Mouse (Mus musculus): ENCODE measurements around the gene Slc29a3. TPM values are rescaled to one million over a fixed set of nuclear protein-coding genes. Genes with fewer than 3 reads are reported as not detected.

Gene Slc29a3
- total RNA-seq, 2 experiments from 2014 or later: 13.0 to 13.2 TPM

DNA sequence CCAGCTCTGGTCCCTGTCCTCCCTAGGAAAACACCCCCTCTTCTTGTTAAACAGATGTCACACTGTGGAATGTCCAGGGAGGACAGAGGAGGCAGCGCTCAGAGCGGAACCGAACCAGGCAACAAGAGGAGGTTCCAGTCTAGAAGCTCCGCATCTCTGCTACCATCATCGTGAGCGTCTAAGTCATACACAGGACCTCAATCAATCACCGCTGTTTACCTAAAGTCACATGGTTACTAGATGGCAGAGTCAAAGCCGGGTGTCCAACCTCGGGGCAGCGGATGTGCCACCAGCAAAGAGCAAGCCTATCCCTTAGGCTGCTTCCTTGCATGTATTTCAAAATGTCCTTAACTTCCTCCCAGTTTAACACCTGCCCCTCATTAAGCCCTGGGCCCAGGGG is 39.8 kb upstream of the Slc29a3 start:
- no peak for DNase-seq (ENCODE audit: extremely low spot score in 1 of 2, low spot score in 2 of 2)
- intact Hi-C loops (cut with DNase I): no loop called here
- Histone ChIP-seq H3K4me3 (no peak overlapping the region), H3K27ac (no peak overlapping the region)
- no peak for TF ChIP-seq CTCF (IDR thresholded peaks at IDR 0.05)

DNA sequence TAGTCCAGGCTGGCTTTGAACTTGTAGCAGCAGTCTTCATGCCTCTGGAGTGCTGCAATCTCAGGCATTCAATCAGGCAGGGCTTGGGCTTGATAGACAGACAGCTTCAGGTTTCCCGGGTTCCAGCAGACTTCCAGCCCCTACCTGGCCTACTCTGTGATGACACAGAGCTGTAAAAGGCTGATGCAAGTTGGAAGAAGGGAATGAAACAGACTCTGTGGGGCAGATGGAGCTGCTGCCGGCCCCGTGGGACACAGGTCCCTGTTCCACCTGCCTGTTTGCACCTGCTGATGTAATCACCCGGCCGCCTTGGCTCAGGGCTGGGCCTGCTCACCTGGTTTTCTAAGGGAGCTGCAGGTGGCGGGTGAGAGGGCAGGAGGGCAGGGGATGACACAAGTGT is 38.3 kb upstream of the Slc29a3 start:
- intact Hi-C loops (cut with DNase I): no loop called here
- TF ChIP-seq CTCF (IDR thresholded peaks at IDR 0.05): no peak
- DNase-seq (ENCODE audit: extremely low spot score in 1 of 2, low spot score in 2 of 2): no peak
- Histone ChIP-seq H3K4me3 (no peak overlapping the region), H3K27ac (no peak overlapping the region)

DNA sequence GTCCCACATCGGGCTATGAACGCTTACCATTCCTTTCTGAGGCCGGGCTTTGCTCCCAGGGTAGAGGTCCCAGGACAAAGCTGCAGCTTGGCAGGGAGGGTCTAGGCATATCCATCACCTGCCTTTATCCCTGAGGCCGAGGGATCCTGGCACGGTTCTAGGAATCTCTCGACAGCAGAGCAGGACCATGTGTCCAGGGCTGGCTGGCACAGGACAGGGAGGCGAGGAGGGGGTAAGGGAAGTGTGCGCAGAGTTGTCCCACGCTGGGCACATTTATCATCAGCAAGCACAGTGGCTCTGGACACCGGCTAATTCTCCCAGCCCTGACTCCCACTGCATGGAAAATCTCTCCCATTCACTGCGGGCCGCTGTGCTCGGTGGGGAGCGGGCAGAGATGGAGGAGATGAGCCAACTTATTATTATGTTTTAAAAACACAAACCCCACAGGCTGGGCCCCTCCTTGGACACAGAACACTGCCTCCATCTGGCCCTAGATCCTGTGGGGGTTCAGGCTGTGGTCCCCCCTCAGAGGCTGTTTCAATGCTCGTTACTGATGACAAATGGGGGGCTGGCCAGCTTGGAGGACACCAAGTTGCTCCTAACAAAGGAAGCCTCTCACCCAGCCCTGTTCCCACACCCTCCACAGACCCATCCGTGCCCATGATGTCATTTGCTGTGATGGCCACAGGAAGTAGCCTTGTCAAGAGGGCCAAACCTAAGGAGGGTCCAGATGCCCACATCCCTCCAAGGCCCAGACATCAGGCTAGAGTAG is 34.9 kb upstream of the Slc29a3 start:
- intact Hi-C loops (cut with DNase I): no loop called here
- H3K4me3 ChIP-seq: no peak overlapping the region
- DNase-seq (ENCODE audit: extremely low spot score in 1 of 2, low spot score in 2 of 2): no peak
- H3K27ac ChIP-seq: no peak overlapping the region
- TF ChIP-seq CTCF (IDR thresholded peaks at IDR 0.05): no peak

DNA sequence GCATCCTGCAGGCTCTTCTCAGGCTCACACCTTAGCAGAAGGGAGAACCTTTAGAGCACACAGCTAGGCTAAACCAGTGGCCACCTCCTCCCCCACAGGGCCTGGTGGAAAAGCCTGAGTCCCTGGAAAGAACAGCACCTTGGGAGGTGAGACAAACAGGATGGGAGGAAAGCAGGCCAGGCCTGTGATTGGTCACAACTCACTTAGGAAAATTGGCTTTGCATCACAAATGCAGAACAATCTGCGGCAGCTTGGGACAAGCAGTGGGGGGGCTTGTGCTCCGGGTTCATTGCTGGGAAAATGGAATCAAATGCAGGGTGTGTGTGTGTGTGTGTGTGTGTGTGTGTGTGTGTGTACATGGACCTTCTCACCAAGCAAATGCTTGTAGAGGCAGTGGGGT is 31.0 kb upstream of the Slc29a3 start:
- intact Hi-C loops (cut with DNase I): no loop called here
- no peak for TF ChIP-seq CTCF (IDR thresholded peaks at IDR 0.05)

DNA sequence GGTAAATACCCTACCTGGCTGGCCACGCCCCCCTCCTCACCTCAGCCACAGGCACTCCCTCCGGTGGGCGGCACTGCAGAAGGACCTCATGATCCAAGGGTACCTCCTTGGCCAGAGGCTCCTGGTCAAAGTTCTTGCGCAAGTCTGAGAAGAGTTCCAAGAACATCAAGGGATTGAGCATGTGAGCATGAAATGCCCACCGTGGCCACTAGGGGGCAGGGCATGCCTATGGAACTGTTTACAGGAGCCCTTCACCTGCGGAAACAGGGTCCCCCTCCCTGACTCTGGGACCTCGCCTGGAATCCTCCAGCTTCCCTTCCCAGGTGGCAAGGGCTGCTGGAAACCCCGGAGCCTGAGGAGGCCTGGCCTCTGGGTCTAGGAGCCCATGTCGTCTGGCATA is 27.0 kb upstream of the Slc29a3 start:
- Histone ChIP-seq H3K4me3 (no peak overlapping the region), H3K27ac (no peak overlapping the region)
- peak; percentile 96 for TF ChIP-seq CTCF (IDR thresholded peaks at IDR 0.05)
- peak; percentile 66 to 76 for DNase-seq (ENCODE audit: extremely low spot score in 1 of 2, low spot score in 2 of 2)
- intact Hi-C loops (cut with DNase I): loop anchor here (1.0 kb wide), 4 partner anchors 52 to 289 kb away; partner anchors contain the start of gene Unc5b

More for the DNA sequence above, 31.0 kb upstream of the Slc29a3 start:
- DNase-seq (ENCODE audit: extremely low spot score in 1 of 2, low spot score in 2 of 2): no peak
- no peak overlapping the region for H3K4me3 ChIP-seq
- no peak overlapping the region for H3K27ac ChIP-seq

DNA sequence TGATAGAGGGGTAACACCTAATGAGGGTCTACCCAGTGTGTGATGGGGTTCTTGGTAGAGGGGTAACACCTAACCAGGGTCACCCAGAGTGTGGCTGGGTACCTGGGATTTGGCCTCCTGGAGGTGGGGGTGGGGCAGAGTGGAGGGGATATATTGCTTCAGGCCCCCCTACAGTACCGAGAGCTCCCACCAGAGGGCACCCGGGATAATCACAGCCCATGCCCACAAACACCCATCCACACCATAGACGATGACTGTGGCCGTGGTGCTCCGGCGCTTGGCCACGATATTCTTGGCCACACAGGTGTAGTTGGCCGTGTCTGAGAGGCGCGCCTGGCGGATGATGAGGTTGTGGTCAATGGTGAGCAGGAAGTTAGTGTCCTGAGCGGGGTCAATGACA is 25.9 kb upstream of the Slc29a3 start:
- intact Hi-C loops (cut with DNase I): no loop called here
- Histone ChIP-seq H3K4me3 (no peak overlapping the region), H3K27ac (no peak overlapping the region)
- DNase-seq (ENCODE audit: extremely low spot score in 1 of 2, low spot score in 2 of 2): peak; percentile 33 to 35
- TF ChIP-seq CTCF (IDR thresholded peaks at IDR 0.05): peak; percentile 76

DNA sequence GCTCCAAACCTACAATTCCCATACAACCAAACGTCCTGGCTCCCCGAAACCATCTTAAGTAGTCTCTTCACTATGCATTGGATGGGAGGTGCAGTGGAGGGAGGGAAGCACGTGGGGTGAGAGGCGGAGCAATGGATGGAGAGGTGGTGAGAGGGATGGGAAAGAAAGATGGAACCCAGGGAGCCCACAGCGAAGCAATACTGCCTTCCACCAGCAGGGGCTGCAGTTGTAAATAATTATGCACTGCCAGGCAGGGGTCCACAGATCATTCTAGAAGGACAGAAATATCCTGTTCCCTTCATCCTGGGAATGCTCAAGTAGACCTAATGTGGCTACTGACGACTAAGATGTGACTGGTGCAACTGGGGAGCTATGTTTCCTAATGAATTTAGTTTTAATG is 22.9 kb upstream of the Slc29a3 start:
- TF ChIP-seq CTCF (IDR thresholded peaks at IDR 0.05): peak; percentile 55
- Histone ChIP-seq H3K27ac (no peak overlapping the region), H3K4me3 (no peak overlapping the region)
- no peak for DNase-seq (ENCODE audit: extremely low spot score in 1 of 2, low spot score in 2 of 2)
- intact Hi-C loops (cut with DNase I): no loop called here

DNA sequence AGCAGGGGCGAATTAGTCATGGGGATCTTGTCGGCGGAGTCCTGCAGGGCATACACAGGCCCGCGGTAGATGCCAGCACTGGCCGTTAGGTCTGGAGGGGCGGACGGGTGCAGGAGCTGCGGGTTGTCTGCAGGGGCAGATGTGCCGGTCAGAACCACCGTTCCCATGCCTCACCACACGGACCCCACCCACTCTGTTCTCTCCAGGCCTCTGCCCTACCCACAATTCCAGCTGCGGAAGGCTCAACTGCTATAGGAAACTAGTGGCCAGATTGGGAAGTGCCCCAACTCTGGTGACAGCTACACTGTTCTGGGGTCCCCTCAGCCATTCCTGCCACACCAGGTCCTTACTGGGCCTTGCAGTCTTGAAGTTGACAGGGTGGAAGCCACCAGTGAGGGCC is 22.0 kb upstream of the Slc29a3 start:
- intact Hi-C loops (cut with DNase I): no loop called here
- TF ChIP-seq CTCF (IDR thresholded peaks at IDR 0.05): no peak
- H3K4me3 ChIP-seq: no peak overlapping the region
- no peak overlapping the region for H3K27ac ChIP-seq
- no peak for DNase-seq (ENCODE audit: extremely low spot score in 1 of 2, low spot score in 2 of 2)

DNA sequence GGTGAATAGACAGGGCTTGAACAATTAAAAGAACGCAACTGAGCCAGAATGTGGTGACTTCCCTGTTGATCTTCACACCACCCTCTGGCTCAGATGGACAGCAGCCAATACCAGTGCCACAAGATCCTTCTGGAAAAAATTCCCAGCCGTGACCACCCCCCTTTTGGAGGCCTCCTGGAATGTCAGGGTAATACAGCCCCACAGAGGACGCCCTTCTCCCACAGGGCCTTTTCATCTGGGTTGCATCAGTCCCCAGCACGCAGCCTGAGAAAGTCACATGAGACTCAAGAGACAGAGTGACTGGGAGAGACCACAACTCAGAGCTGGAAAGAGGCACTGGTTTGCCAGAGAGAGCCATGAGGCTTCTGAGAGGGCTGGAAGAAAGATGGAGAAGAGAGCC is 18.3 kb upstream of the Slc29a3 start:
- intact Hi-C loops (cut with DNase I): no loop called here
- no peak for TF ChIP-seq CTCF (IDR thresholded peaks at IDR 0.05)
- DNase-seq (ENCODE audit: extremely low spot score in 1 of 2, low spot score in 2 of 2): no peak

DNA sequence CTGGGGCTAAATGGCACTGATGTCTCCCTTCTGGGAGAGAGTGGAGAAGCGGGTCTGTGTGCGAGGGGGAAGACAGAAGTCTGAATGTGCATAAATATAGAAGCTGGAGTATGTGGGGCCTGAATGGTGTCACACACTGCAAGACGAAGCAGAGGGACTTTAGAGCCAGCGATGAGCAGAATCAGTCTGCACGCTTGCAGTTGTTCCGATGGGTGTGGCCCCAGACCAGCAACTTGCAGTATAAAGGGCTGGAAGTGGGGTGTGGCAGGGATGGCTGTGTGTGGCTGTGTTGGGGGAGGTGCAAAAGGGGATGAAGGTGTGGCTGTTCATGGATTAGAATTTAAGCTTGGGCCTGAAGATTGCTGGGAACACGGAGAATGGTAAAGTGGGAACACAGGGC is 16.0 kb upstream of the Slc29a3 start:
- DNase-seq (ENCODE audit: extremely low spot score in 1 of 2, low spot score in 2 of 2): no peak
- intact Hi-C loops (cut with DNase I): no loop called here
- Histone ChIP-seq H3K4me3 (no peak overlapping the region), H3K27ac (no peak overlapping the region)
- TF ChIP-seq CTCF (IDR thresholded peaks at IDR 0.05): no peak

More for the DNA sequence above, 18.3 kb upstream of the Slc29a3 start:
- Histone ChIP-seq H3K4me3 (no peak overlapping the region), H3K27ac (no peak overlapping the region)

DNA sequence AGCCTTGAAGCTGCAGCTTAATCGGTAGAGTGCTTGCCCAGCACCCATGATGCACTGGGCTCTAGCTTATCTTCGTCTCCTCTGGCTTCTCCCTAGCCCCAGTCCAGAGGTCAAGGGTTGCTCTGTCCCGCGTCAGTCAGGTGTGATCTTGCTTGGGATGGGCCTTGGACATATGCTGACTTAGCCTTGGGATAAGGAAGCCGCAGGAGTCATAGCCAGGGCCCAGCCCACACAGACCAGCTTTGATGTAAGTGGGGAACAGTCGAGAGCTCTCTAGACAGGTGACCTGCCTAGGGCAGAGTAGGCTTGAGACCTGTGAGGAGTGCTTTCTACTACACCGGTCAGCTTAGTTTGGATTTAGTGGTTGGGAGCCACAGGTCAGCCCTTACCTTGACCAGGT is 14.8 kb upstream of the Slc29a3 start:
- intact Hi-C loops (cut with DNase I): no loop called here
- DNase-seq (ENCODE audit: extremely low spot score in 1 of 2, low spot score in 2 of 2): no peak
- Histone ChIP-seq H3K27ac (no peak overlapping the region), H3K4me3 (no peak overlapping the region)
- no peak for TF ChIP-seq CTCF (IDR thresholded peaks at IDR 0.05)

DNA sequence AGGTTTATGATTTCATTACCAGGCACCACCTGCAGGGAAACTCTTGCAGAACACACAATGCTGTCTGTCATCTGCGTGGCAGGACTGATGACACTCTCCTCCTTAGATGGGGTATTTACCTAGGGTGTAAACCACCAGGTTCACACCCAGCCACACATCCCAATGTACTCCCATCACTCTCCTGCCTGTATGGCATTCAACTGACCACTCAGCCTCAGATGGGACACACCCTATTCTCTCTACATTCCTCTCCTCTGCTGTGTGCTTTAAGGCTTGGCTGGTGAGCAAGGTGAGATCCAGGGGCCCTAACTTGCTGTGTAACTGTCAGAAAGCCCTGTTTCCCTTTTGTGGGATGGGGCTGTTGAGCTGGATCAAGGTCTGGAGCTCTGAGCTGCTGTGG is 9.5 kb upstream of the Slc29a3 start:
- no peak for DNase-seq (ENCODE audit: extremely low spot score in 1 of 2, low spot score in 2 of 2)
- Histone ChIP-seq H3K27ac (no peak overlapping the region), H3K4me3 (no peak overlapping the region)
- intact Hi-C loops (cut with DNase I): no loop called here
- no peak for TF ChIP-seq CTCF (IDR thresholded peaks at IDR 0.05)

DNA sequence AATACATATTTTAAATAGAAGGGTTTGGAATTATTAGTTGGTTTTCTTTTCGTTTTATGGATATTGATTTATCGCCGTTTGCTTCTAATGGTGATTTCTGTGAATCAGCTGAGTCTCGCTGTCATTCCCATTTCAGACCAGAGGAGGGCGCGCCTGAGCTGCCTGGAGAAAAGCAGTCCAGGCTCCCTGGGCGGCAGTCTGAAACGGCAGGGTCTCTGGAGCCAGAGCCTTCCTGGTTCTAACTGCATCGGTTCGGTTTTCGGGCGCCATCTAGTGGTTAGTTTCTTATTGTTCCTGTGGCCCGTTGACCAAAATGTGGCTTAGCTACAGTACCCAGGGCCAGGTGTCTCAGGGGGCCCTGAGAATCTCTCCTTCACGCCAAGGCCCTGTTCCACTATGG is 7.8 kb upstream of the Slc29a3 start:
- DNase-seq (ENCODE audit: extremely low spot score in 1 of 2, low spot score in 2 of 2): peak; percentile 89
- peak; percentile 93 for TF ChIP-seq CTCF (IDR thresholded peaks at IDR 0.05)
- Histone ChIP-seq H3K4me3 (no peak overlapping the region), H3K27ac (no peak overlapping the region)
- intact Hi-C loops (cut with DNase I): no loop called here

Measured in left cerebral cortex, adult 2 months (tissue).